Mouse (Mus musculus): ENCODE measurements around the gene Pwwp2b. TPM values are rescaled to one million over a fixed set of nuclear protein-coding genes. Genes with fewer than 3 reads are reported as not detected.

Pwwp2b gene
- 10 to 100 TPM; 11.7 to 11.8 TPM for total RNA-seq (2021)

DNA sequence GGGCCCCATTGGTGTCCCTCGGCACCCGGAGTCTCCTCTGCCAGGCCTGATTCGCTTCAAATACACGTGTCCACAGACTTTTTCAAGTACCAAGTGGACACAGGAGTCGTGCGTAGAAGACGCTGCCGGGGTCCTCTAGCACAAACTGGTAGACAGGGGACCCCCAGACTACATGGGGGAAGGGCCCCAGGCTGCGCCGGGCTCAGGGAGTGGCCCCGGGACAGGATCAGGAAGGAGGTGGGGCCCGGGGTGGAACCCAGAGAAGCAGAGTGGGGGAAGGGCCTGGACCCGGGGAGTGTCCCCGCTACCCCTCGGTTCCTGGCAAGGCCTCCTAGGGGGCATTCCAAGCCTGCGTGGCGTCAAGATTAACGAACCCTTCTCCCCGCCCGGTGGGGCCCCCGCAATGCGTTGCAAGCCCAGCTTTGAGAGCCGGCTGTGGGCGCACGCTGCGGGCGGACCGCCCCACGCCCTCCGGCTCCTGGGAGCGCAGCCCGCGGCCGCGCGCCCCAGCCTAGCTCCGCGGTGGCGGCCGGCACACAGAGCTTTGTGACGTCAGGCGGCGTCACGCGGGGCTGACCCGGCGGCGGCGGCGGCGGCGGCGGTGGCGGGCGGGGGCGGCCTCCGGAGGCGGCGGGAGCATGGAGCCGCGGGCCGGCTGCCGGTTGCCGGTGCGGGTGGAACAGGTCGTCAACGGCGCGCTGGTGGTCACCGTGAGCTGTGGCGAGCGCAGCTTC, at the start of gene Pwwp2b:
TSS of gene Pwwp2b (plus strand) at position 602 of the 734 bp plus-strand sequence.
- DNase-seq (ENCODE audit: low spot score in 2 of 2), result peak; percentile 73 to 84
- intact Hi-C loops (cut with DNase I), result no loop called here

DNA sequence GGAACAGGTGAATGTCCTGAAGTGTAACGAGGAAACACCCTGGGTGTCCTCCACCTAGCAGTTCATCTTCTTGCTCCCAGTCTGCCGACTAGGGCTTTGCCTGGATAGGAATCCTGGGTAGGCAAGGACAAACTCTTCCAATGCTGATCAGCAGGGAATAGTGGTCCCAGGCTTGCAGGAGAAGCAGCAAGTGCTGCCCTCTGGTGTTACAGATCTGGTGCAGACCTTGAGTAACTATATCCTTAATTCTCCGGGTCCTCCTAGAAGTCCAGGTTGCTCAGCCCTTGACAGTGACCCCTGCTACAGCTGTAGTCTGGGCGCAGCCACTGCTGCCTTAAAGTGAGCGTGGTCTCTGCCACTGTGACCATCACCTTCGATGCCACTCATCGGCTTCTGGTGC, 48.2 kb upstream of the Pwwp2b start:
- DNase-seq (ENCODE audit: low spot score in 2 of 2), result peak in 1 of 2 experiments; percentile 61
- intact Hi-C loops (cut with DNase I), result no loop called here

DNA sequence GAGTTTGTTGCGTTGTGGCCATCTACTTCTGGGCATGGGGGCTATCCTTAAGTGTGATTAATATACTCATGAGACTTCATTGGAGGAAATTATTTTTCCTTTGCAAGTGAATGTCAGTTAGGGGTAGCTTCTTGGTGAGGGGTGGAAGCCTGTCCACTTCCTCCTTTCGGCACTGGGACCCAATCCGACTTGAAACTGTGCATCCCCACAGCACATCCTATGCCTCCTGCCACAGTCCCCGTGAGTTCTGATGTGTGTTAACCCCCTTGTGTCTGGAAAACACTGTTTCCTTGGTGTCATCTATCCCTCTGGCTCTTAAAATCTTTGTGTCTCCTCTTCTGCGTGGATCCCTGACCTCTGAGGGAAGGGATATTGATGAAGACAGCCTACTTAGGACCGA, 47.1 kb upstream of the Pwwp2b start:
- DNase-seq (ENCODE audit: low spot score in 2 of 2), result no peak
- intact Hi-C loops (cut with DNase I), result no loop called here

DNA sequence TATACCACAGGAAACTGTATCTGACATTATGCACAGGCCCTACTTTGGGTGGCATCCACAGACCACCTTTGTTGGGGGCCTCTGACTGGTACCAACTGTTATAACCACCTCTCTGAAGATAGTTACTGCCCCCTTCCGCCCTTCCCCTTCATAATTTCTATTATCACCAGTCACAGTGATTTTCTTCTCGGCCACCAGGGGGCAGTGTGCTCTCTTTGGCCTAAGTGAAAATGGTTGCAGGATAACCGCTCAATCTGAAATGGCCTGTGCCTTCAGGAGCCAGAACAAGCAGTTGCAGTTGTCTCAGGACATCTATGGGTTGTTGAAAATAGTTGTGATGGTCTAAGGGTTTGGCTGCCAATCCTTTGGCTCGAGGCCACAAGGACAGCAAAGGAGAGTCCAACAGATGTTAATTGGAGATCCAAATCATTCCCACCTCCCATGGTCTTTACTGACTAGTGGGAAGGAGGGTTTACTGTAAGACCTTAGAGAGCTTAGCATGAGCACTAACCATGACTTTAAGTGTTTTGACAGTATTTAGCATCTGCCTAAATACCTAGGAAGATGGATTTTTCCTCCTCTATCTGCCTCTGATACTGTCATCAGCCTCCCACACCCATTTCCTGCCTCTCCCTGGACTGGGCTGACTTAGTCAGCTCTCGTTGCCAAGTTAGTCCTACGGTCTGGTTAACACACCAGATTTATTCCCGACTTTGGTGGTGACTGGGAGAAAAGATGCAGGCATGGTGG, 40.1 kb upstream of the Pwwp2b start:
- intact Hi-C loops (cut with DNase I), result no loop called here
- DNase-seq (ENCODE audit: low spot score in 2 of 2), result no peak

DNA sequence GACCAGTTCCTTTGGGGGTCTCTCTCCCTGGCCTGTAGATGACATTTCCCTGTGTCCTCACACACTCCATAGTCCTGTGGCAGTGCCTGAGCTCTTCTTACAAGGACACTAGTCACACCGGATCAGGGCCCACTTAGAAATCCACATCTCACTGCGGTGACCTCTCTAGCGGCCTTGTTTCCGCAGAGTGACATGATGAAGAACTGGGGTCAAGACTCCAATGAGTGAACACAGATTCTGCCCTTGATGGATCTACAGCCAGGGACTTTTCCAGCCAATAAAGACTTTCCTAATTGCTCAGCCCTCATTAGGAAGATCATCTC, 39.5 kb upstream of the Pwwp2b start:
- no peak for DNase-seq (ENCODE audit: low spot score in 2 of 2)
- intact Hi-C loops (cut with DNase I), result no loop called here

DNA sequence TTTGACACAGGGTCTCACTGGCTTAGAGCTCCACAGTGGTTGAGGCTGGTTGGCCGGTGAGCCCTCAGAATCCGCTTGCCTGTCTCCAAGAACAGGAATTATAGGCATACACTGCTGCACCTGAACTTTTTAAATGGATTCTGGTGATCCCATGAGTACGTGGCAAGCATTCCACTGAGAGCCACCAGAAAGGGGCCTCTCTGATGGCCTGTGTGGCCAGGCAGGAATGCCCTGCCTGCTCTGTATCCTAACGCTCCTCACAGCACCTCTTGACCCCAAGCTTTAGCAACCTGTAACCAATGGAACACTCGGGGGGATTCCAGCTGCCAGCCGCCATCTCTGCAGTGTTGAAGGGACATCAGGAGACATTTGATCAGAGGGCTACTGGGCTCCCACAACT, 36.5 kb upstream of the Pwwp2b start:
- intact Hi-C loops (cut with DNase I), result loop anchor here (5.0 to 10.0 kb wide), 2 partner anchors 86 to 183 kb away; no protein-coding TSS in a partner anchor
- no peak for DNase-seq (ENCODE audit: low spot score in 2 of 2)

DNA sequence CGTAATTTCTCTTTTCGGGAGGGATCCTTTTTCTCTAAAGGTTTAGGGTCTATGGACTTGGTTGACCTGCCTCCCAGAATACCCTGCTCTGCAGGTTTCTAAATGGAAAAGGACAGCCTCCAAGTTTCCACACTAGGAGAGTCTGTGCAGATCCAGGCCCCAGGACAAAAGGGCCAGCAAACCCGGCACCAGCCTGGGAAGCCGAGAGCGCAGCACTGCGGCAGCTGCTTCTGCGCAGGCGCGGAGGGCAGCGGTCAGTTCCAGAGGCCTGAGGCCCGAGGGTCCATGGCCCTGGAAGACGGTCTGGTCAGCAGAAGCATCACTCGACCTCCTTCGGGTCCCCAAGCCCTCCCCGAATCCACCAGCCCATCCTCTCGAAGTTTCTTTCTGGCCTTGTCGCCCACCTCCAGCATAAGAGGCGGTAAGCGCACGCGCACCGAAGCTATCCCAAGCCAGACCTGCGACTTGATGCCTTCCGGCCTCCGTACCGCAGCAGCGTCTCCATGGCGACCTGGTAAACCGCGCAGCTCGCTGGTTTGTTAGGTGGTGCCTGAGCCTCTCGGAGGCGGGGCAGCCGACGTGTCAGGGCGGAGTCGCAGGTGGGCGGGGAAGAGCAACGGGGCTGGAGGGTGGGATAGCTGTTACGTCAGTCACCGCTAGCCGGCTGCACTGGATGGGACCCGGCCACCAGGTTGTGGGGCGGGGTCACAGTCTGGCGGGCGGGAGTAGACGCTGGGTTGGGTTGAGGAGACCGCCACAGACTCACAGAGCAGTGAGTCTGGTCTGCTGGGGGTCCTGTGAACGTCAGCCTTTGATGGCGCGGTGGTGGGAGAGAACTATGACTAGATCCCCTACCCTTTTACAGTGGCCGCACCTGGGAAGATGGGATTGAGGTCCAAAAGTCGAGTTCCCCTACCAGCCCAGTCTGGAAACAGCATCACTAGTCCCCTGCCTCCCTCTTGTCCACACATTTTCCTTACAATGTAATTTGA, 35.2 kb upstream of the Pwwp2b start, which contains the start of the genes Lrrc27 and Stk32c:
TSS of gene Lrrc27 (plus strand) at position 235 of the 992 bp plus-strand sequence.
TSS of gene Stk32c (minus strand) at position 554 of the 992 bp plus-strand sequence.
- intact Hi-C loops (cut with DNase I), result loop anchor here (5.0 to 10.0 kb wide), 2 partner anchors 84 to 182 kb away; no protein-coding TSS in a partner anchor

DNA sequence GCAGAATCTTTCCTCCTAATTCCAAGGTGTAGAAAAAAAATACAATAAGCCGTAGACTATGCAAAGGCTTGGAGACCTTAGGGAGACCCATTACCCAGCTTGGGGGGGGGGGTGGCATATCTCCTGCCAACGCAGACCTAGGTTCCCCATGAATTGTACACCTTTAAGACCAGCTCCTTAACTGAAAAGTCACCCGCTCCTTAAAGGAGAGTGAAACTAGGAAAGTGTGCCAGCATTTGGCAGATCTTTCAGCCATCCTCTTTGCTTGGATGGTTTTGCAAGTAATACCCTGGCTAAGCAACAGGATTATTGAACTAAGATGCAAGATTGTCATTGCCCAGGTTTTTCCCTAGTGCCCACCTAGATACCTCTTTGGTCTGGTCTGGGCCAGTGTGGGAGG, 34.5 kb upstream of the Pwwp2b start:
- intact Hi-C loops (cut with DNase I), result loop anchor here (5.0 to 10.0 kb wide), 2 partner anchors 84 to 181 kb away; no protein-coding TSS in a partner anchor
- DNase-seq (ENCODE audit: low spot score in 2 of 2), result no peak

More for the DNA sequence above, 35.2 kb upstream of the Pwwp2b start, which contains the start of the genes Lrrc27 and Stk32c:
- peak; percentile 99 for DNase-seq (ENCODE audit: low spot score in 2 of 2)

DNA sequence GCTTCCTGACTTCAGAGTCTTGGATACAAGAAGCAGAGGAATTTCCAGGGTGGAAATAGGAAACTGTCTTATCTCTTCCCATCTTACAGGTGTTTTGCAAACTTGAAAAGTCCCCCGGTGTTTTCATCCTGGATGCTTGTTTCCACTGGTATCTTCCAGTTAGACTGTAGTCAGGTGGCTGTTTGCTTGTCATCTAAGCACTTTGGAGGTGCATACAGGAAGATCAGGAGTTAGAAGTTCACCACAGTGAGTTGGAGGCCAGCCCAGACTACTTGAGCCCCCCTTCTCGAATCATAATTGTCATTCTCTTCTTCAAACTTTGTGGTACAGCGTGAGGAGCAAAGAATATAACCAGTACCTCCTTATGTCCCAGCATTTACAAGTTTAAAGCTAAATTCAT, 34.1 kb upstream of the Pwwp2b start:
- no peak for DNase-seq (ENCODE audit: low spot score in 2 of 2)
- intact Hi-C loops (cut with DNase I), result loop anchor here (5.0 to 10.0 kb wide), 2 partner anchors 83 to 181 kb away; no protein-coding TSS in a partner anchor

DNA sequence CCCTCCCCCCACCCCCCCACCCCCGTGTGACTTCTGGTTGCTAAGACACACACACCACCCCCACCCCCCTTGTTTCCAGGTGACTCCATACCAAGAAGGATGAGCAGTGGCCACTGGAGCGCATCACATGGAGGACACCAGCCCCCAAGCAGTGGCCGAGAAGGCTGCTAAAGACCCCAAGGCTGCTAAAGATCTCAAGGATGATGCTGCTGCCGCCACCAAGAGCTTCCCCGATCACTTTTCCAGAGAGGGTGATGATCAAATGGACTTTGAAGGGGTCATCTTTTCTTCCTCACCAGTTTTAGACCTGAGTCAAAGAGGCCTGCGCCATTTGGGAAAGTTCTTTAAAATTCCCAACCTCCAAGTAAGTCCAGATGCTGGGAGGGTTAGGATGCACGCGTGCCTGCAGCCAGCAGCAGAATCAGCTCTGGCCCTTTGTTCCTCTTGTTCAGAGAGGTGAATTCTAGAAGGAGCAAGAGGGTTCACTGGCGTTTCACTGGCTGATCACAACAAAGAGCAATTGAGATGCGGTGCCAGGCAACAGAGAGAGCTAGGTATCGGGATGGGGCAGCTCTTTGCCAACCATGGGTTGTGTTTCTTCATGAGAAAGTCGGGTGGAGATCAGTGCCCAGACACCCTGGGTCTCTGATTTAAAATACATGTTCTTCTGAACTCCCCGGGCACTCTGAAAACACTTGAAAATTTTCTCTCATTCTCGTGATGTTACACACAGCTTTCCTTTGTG, 33.5 kb upstream of the Pwwp2b start:
- DNase-seq (ENCODE audit: low spot score in 2 of 2), result peak in 1 of 2 experiments; percentile 3
- intact Hi-C loops (cut with DNase I), result loop anchor here (5.0 to 10.0 kb wide), 2 partner anchors 83 to 180 kb away; no protein-coding TSS in a partner anchor

DNA sequence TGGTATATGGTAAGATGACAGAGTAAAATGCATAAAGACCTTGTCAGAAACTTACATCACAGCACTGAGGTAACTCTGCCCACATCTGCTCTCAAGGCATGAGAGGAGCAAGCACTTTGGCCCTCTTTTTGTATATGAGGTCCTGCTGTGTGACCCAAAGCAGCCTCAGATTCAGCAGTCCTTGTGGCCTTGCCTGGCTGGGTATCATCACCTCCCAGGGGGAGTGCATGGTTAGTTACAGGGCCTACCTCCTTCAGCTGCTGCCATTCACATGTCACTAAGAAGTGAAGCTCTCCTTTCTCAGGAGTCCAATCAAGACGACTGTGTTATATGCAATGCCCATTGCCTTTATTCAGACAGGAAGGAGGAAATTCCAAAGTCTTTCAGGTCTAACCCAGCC, 32.8 kb upstream of the Pwwp2b start:
- DNase-seq (ENCODE audit: low spot score in 2 of 2), result peak in 1 of 2 experiments; percentile 1
- intact Hi-C loops (cut with DNase I), result loop anchor here (10.0 kb wide), 1 partner anchor 179 kb away; no protein-coding TSS in a partner anchor

DNA sequence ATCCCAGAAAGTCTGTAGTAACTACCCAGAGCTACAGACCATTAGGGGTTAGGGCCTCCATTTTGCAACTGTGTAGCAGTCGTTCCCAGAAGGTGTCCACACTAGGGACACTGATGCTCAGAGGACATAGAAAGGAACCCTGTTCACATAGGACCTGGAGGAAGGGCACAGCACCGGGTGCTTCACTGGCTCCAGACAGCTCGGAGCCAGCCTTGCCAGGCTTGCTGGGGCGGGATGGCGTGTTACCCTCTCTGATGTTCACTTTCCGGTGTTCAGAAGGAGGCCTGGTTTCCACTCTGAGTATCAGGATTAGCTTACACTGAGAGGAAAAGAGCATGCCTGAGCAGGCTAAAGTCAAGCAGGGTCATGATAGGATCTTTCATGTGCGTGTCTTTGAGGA, 32.3 kb upstream of the Pwwp2b start:
- no peak for DNase-seq (ENCODE audit: low spot score in 2 of 2)
- intact Hi-C loops (cut with DNase I), result loop anchor here (10.0 kb wide), 1 partner anchor 179 kb away; no protein-coding TSS in a partner anchor

DNA sequence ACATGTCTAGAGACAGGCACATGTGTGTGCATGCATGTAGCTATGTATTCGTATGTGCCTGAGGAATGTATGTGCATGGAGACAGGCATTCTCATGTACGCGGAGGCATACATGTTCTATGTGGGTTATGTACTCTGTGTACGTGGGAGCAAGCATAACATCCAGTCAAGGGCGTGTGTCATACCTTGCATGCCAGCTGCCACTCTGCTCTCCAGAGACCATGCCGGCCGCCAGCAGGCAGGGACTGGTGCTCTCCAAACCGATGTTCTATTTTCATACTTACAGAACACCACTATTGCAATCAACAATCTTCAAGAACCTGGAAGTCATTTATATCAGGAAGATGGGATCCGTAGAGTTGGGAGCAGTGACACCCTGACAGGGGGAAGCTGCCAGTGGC, 31.8 kb upstream of the Pwwp2b start:
- DNase-seq (ENCODE audit: low spot score in 2 of 2), result peak in 1 of 2 experiments; percentile 2
- intact Hi-C loops (cut with DNase I), result loop anchor here (10.0 kb wide), 1 partner anchor 178 kb away; no protein-coding TSS in a partner anchor

DNA sequence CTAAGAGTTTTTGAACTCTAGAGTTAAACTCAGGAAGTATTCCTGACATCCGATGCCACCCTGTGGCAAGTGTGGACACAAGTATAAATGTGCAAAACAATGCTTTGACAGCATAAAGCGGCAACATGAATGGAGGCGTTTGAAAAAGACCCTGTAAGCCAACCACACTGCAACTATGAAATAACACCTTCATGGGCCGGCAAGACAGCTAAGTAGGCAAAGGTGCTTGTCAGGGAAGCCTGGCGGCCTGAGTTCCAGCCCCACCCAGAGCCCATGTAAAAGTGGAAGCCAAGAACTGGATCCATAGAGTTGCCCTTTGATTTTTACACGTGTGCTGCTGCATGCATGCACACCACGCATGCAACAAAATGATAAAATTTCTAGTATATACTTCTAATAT, 31.2 kb upstream of the Pwwp2b start:
- intact Hi-C loops (cut with DNase I), result loop anchor here (10.0 kb wide), 1 partner anchor 178 kb away; no protein-coding TSS in a partner anchor

DNA sequence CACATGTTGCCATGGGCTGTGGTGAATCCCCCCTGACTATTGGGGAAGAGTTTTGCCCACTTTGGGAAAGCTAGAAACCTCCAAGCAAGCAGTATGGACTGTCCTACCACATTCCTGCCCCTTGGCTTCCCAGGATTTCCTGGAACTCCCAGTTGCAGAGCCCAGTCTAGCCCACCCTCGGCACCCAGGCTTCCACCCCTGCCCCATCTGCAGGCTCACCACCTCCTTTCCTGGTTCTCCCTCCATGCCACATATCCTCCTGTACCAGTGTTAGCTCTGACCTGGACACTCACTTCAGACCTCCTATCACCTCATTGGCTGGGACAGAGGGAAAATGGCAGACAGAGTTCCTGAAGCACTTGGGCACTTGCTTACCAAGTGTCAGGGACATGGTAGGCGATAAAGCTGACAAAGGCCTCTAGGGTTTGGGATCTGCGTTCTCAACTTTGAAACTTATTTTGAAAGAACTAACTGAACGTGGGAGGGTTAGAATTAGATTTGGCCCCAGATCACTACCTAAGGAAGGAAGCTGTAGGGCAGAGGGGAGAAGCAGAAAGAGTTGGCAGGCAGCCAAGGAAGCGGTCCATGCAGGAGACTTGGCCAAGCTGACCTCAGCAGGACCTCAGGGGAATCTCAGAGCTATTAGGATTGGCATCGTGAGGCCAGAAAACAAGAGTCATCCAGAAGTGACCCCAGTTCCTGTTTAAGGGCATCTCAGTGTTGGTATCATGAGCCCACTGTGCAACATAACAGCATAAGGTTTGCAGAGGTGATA, 29.5 kb upstream of the Pwwp2b start:
- no peak for DNase-seq (ENCODE audit: low spot score in 2 of 2)
- intact Hi-C loops (cut with DNase I), result loop anchor here (10.0 kb wide), 1 partner anchor 176 kb away; no protein-coding TSS in a partner anchor

More for the DNA sequence above, 31.2 kb upstream of the Pwwp2b start:
- DNase-seq (ENCODE audit: low spot score in 2 of 2), result no peak

DNA sequence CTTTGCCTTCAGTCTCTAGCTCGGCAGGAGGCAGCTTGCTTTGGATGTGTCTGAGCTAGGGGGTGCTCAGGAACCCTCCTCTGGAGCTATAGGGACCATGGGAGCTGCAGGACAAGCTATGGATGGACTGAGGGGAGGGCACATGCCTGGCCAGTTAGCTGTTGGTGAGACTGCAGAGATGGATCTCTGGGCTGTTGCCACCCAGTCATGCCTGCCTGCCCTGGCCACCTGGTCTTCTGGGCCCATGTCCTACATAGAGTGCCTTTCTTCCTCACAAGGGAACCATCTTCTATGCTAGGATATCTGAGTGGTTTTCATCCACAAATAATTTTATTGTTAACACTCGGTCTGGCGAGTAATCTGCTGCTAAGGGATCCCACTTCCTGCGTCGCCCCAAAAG, 28.8 kb upstream of the Pwwp2b start:
- intact Hi-C loops (cut with DNase I), result loop anchor here (10.0 kb wide), 1 partner anchor 175 kb away; no protein-coding TSS in a partner anchor
- no peak for DNase-seq (ENCODE audit: low spot score in 2 of 2)

DNA sequence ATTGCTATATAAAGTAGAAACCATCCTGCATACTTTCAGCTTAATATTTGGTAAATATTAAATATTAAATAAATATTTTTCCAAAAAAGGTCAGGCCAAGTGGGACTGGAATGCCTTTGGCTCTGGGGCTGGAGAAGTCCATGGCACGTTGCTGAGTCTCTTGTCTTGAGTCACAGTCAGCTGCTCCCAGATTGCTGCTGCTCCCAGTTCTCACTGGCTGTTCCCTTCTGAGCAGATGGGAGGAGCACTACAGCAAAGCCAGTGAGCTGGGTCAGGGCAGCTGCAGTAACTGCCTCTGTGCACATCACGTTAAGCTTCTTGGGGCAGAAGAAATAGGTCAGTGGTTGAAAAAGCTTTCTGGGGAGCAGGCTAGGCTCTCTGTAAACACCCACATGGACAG, 28.0 kb upstream of the Pwwp2b start:
- intact Hi-C loops (cut with DNase I), result no loop called here
- no peak for DNase-seq (ENCODE audit: low spot score in 2 of 2)
